Mouse (Mus musculus) C2C12 (cell line): ENCODE measurements around the gene Rtl1. TPM values are rescaled to one million over a fixed set of nuclear protein-coding genes. Genes with fewer than 3 reads are reported as not detected.

ENCODE experiments used
- H3K27me3 ChIP-seq: one replicate; pipeline ENCODE4 v1.6.1; 2011; ENCODE audit not compliant: control insufficient read depth, insufficient read depth, insufficient read length
- H3K36me3 ChIP-seq: one replicate; pipeline ENCODE4 v1.6.1; 2011; ENCODE audit not compliant: control insufficient read depth, insufficient read depth
- H3K4me3 ChIP-seq: one replicate; pipeline ENCODE4 v1.5.1; 2011; ENCODE audit warnings: mild to moderate bottlenecking, control low read depth; ENCODE audit not compliant: poor library complexity, insufficient read depth, severe bottlenecking
- H3K79me2 ChIP-seq: one replicate; pipeline ENCODE4 v1.6.1; 2011; ENCODE audit not compliant: control insufficient read depth, insufficient read depth
- H3K79me3 ChIP-seq: one replicate; pipeline ENCODE4 v1.6.1; 2011; ENCODE audit warnings: low read depth, control low read depth
- H3ac ChIP-seq: one replicate; pipeline ENCODE3; 2011; ENCODE audit warnings: low read depth; ENCODE audit not compliant: control insufficient read depth, insufficient read length
- CEBPB ChIP-seq: IDR thresholded peaks from one replicate; pipeline ENCODE4 v1.6.1; 2011; ENCODE audit warnings: low read depth, mild to moderate bottlenecking, control low read depth, moderate library complexity
- CTCF ChIP-seq: IDR thresholded peaks from one replicate; pipeline ENCODE4 v1.5.1; 2011; ENCODE audit not compliant: control insufficient read depth, insufficient read depth, insufficient read length
- FOSL1 ChIP-seq: IDR thresholded peaks from one replicate; pipeline ENCODE4 v1.8.0; 2011; ENCODE audit warnings: mild to moderate bottlenecking, low read length; ENCODE audit not compliant: poor library complexity, insufficient read depth, severe bottlenecking
- MAX ChIP-seq: IDR thresholded peaks from one replicate; pipeline ENCODE4 v1.6.1; 2011; ENCODE audit warnings: mild to moderate bottlenecking, control low read depth
- MYOD1 ChIP-seq: IDR thresholded peaks from one replicate; pipeline ENCODE4 v1.6.1; 2011; ENCODE audit warnings: low read depth; ENCODE audit not compliant: control insufficient read depth, insufficient read length
- MYOG ChIP-seq: IDR thresholded peaks from one replicate; pipeline ENCODE4 v1.6.1; 2011; ENCODE audit not compliant: control insufficient read depth, insufficient read length; ENCODE audit errors: extremely low read depth
- USF1 ChIP-seq: IDR thresholded peaks from one replicate; pipeline ENCODE4 v1.6.1; 2011; ENCODE audit warnings: low read depth, mild to moderate bottlenecking, control low read depth, moderate library complexity
- polyA plus RNA-seq: library from polyadenylated mRNA; unstranded; fragments of >200 nt; fragmentation: generic; extraction: Trizol; gene quantifications from one replicate; pipeline ENCODE4 v1.2.1, GENCODE M21; 2012; ENCODE audit warnings: missing spikeins

Gene Rtl1
- polyA plus RNA-seq, 1 experiment = not detected

GRCm38 (mm10) chr12:109596232-109596631 is 3.9 kb downstream of the Rtl1 start:
- Histone ChIP-seq H3ac (no peak overlapping the region), H3K27me3 (peaks cover 9% of the 10 kb centered on the region), H3K79me2 (no peaks in the 10 kb centered on the region), H3K79me3 (no peaks in the 10 kb centered on the region), H3K4me3 (no peak overlapping the region), H3K36me3 (no peaks in the 10 kb centered on the region)
- TF ChIP-seq MYOD1 = no peak
- TF ChIP-seq USF1 = no peak
- no peak for TF ChIP-seq CTCF
- TF ChIP-seq MYOG = no peak
- TF ChIP-seq FOSL1 = no peak
- TF ChIP-seq MAX = no peak
- TF ChIP-seq CEBPB = no peak

GRCm38 (mm10) chr12:109595753-109596152 is 4.4 kb downstream of the Rtl1 start:
- no peaks in the 10 kb centered on the region for H3K79me2 ChIP-seq
- H3ac ChIP-seq = no peak overlapping the region
- no peaks in the 10 kb centered on the region for H3K79me3 ChIP-seq
- TF ChIP-seq CEBPB (no peak), CTCF (no peak), MYOG (no peak)
- H3K4me3 ChIP-seq = no peak overlapping the region
- H3K36me3 ChIP-seq = no peaks in the 10 kb centered on the region
- H3K27me3 ChIP-seq = peaks cover 9% of the 10 kb centered on the region

GRCm38 (mm10) chr12:109594961-109595360 is 5.2 kb downstream of the Rtl1 start:
- Histone ChIP-seq H3K79me2 (no peaks in the 10 kb centered on the region), H3K36me3 (no peaks in the 10 kb centered on the region), H3K79me3 (no peaks in the 10 kb centered on the region), H3K27me3 (peaks cover 9% of the 10 kb centered on the region), H3ac (no peak overlapping the region), H3K4me3 (no peak overlapping the region)
- no peak for TF ChIP-seq MYOD1
- no peak for TF ChIP-seq MYOG
- no peak for TF ChIP-seq CEBPB
- TF ChIP-seq FOSL1 = no peak
- no peak for TF ChIP-seq MAX
- no peak for TF ChIP-seq USF1
- no peak for TF ChIP-seq CTCF

GRCm38 (mm10) chr12:109582185-109582584 is 17.9 kb downstream of the Rtl1 start:
- Histone ChIP-seq H3K4me3 (no peak overlapping the region), H3K79me2 (no peaks in the 10 kb centered on the region), H3ac (no peak overlapping the region), H3K36me3 (no peaks in the 10 kb centered on the region), H3K79me3 (no peaks in the 10 kb centered on the region), H3K27me3 (peaks cover 8% of the 10 kb centered on the region)
- TF ChIP-seq MYOG (no peak), MYOD1 (no peak), FOSL1 (no peak), CEBPB (no peak), CTCF (no peak), USF1 (no peak), MAX (no peak)

- Histone ChIP-seq H3K27me3 (no peaks in the 10 kb centered on the region), H3ac (no peak overlapping the region), H3K79me2 (no peaks in the 10 kb centered on the region), H3K4me3 (no peak overlapping the region), H3K36me3 (no peaks in the 10 kb centered on the region), H3K79me3 (no peaks in the 10 kb centered on the region)
- TF ChIP-seq MYOG (no peak), USF1 (no peak), CEBPB (no peak), CTCF (no peak), FOSL1 (no peak), MAX (no peak), MYOD1 (no peak)
Measured at GRCm38 (mm10) chr12:109572259-109572658, 27.9 kb downstream of the Rtl1 start.

DNA sequence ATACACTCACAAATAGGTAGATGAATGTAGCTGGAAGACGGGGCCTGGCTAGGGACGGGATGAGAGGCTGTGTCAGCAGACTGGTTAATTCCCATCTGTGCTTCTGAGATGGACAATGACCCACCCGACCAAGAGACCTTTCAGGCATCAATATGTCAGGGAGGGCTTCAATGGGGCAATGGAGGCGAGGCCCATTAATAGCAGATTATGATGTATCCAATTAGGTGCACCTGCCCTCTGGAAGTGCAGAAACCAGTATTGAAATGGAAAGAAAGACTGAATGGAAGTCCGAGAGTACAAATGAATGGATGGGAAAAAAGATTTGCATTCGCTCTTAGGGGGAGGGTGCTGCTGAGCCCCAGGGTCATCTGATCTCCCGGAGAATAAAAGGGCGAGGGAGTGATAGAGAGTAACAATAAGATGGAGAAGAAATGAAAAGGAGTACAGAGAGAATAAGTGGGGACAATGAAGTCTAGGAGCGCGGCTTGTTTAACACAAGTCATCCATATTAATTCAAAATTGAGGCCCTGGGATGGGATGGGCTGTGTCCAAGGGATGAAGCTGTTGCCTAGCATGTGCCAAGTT is 39.9 kb downstream of the Rtl1 start:
- Histone ChIP-seq H3K4me3 (no peak overlapping the region), H3K79me3 (no peaks in the 10 kb centered on the region), H3K36me3 (no peaks in the 10 kb centered on the region), H3K79me2 (no peaks in the 10 kb centered on the region), H3K27me3 (peaks cover 17% of the 10 kb centered on the region), H3ac (no peak overlapping the region)
- TF ChIP-seq USF1 (no peak), FOSL1 (no peak), MYOG (no peak), CTCF (no peak), MYOD1 (no peak), CEBPB (no peak), MAX (no peak)
